Mouse (Mus musculus) forebrain, embryonic 12.5 days (tissue): ENCODE measurements around the gene M6pr. TPM values are rescaled to one million over a fixed set of nuclear protein-coding genes. Genes with fewer than 3 reads are reported as not detected.
A peak's percentile ranks its signal among the peaks of the same experiment; 100 is the strongest.

Source experiments
- ATAC-seq: fragments of 200-750 bp; cut with Nextera tagmentation; 2 replicates; pipeline ENCODE4 v1.8.0; 2017; ENCODE audit warnings: moderate TSS enrichment; ENCODE audit not compliant: low FRiP score
- H3K27ac ChIP-seq: fragments of 300-500 bp; sonication (generic); 2 replicates; pipeline ENCODE4 v1.5.1; 2016; ENCODE audit warnings: mild to moderate bottlenecking
- H3K27me3 ChIP-seq: fragments of 300-500 bp; sonication (generic); 2 replicates; pipeline ENCODE4 v1.6.1; 2016; ENCODE audit warnings: mild to moderate bottlenecking
- H3K36me3 ChIP-seq: fragments of 300-500 bp; sonication (generic); replicated peaks from 2 replicates; pipeline ENCODE4 v1.6.1; 2016; ENCODE audit warnings: mild to moderate bottlenecking
- H3K4me1 ChIP-seq: fragments of 300-500 bp; sonication (generic); 2 replicates; pipeline ENCODE4 v1.6.1; 2016
- H3K4me2 ChIP-seq: fragments of 300-500 bp; sonication (generic); 2 replicates; pipeline ENCODE4 v1.6.1; 2016; ENCODE audit warnings: mild to moderate bottlenecking, moderate library complexity
- H3K4me3 ChIP-seq: fragments of 300-500 bp; sonication (generic); replicated peaks from 2 replicates; pipeline ENCODE4 v1.5.1; 2016; ENCODE audit warnings: mild to moderate bottlenecking
- H3K9ac ChIP-seq: fragments of 300-500 bp; sonication (generic); 2 replicates; pipeline ENCODE4 v1.6.1; 2016; ENCODE audit warnings: mild to moderate bottlenecking
- H3K9me3 ChIP-seq: fragments of 300-500 bp; sonication (generic); 2 replicates; pipeline ENCODE4 v1.6.1; 2016
- WGBS: fragments of 180-500 bp; shearing (Covaris S2); methylation state at CpG from one replicate; pipeline ENCODE4 v1.1.7; 2016; 5-methylcytosine and 5-hydroxymethylcytosine counted together
- polyA plus RNA-seq: library from polyadenylated mRNA; unstranded; fragments of >200 nt; fragmentation: Nextera tagmentation; extraction: Ambion mirVana; gene quantifications from 2 replicates; pipeline ENCODE4 v1.2.1, GENCODE M21; 2016

M6pr gene
- polyA plus RNA-seq, 1 experiment from 2014 or later = 68.7 TPM

GRCm38 (mm10) chr6:122302121-122302520, 6.4 kb upstream of the M6pr start:
- Histone ChIP-seq H3K36me3 (no peaks in the 10 kb centered on the region), H3K4me3 (no peak overlapping the region), H3K27ac (no peak overlapping the region), H3K4me2 (no peak overlapping the region), H3K4me1 (peaks cover 3% of the 10 kb centered on the region; the same call in 1 of the 2 replicates), H3K9ac (no peak overlapping the region), H3K9me3 (no peaks in the 10 kb centered on the region), H3K27me3 (no peaks in the 10 kb centered on the region)
- WGBS = 65% methylated on average over 1 of the region's 1 CpGs
- ATAC-seq = no peak

GRCm38 (mm10) chr6:122302661-122303060, 5.9 kb upstream of the M6pr start:
- no peak for ATAC-seq
- H3K4me2 ChIP-seq = no peak overlapping the region
- no peaks in the 10 kb centered on the region for H3K36me3 ChIP-seq
- no peaks in the 10 kb centered on the region for H3K9me3 ChIP-seq
- no peak overlapping the region for H3K27ac ChIP-seq
- 89% methylated on average over 4 of the region's 4 CpGs for WGBS
- H3K9ac ChIP-seq = no peak overlapping the region
- H3K4me1 ChIP-seq = peaks cover 2% of the 10 kb centered on the region; the same call in 1 of the 2 replicates
- no peak overlapping the region for H3K4me3 ChIP-seq
- H3K27me3 ChIP-seq = no peaks in the 10 kb centered on the region

GRCm38 (mm10) chr6:122303526-122303925, 5.0 kb upstream of the M6pr start:
- Histone ChIP-seq H3K27ac (no peak overlapping the region), H3K4me1 (no peaks in the 10 kb centered on the region), H3K4me3 (no peak overlapping the region), H3K36me3 (no peaks in the 10 kb centered on the region), H3K4me2 (no peak overlapping the region), H3K27me3 (no peaks in the 10 kb centered on the region), H3K9ac (no peak overlapping the region), H3K9me3 (no peaks in the 10 kb centered on the region)
- ATAC-seq = no peak
- 88% methylated on average over 9 of the region's 9 CpGs for WGBS

- H3K9me3 ChIP-seq = no peaks in the 10 kb centered on the region
- no peak for ATAC-seq
- peaks cover 2% of the 10 kb centered on the region for H3K4me1 ChIP-seq
- H3K4me3 ChIP-seq = no peak overlapping the region
- no peaks in the 10 kb centered on the region for H3K27me3 ChIP-seq
- WGBS = 35% methylated on average over 6 of the region's 6 CpGs
- no peaks in the 10 kb centered on the region for H3K36me3 ChIP-seq
- no peak overlapping the region for H3K4me2 ChIP-seq
- H3K9ac ChIP-seq = no peak overlapping the region
- H3K27ac ChIP-seq = no peak overlapping the region
These were observed 4.2 kb upstream of the M6pr start for GRCm38 (mm10) chr6:122304355-122304754.

GRCm38 (mm10) chr6:122304790-122305555, 3.5 kb upstream of the M6pr start:
- WGBS = 81% methylated on average over 12 of the region's 12 CpGs
- Histone ChIP-seq H3K4me2 (no peak overlapping the region), H3K27ac (no peak overlapping the region), H3K9me3 (no peaks in the 10 kb centered on the region), H3K27me3 (no peaks in the 10 kb centered on the region), H3K4me1 (peaks cover 8% of the 10 kb centered on the region), H3K4me3 (no peak overlapping the region), H3K9ac (no peak overlapping the region), H3K36me3 (no peaks in the 10 kb centered on the region)
- ATAC-seq = no peak

- H3K4me3 ChIP-seq = no peak overlapping the region
- no peak for ATAC-seq
- H3K9me3 ChIP-seq = no peaks in the 10 kb centered on the region
- no peak overlapping the region for H3K4me2 ChIP-seq
- peaks cover 19% of the 10 kb centered on the region for H3K4me1 ChIP-seq
- H3K27ac ChIP-seq = no peak overlapping the region
- no peaks in the 10 kb centered on the region for H3K36me3 ChIP-seq
- H3K27me3 ChIP-seq = no peaks in the 10 kb centered on the region
- H3K9ac ChIP-seq = no peak overlapping the region
- WGBS = 93% methylated on average over 4 of the region's 4 CpGs
These were observed 1.8 kb upstream of the M6pr start for GRCm38 (mm10) chr6:122306707-122307106.

- peak overlapping the region; percentile 75 for H3K4me3 ChIP-seq
- H3K36me3 ChIP-seq = peaks cover 2% of the 10 kb centered on the region
- H3K4me2 ChIP-seq = 0 out of 2 replicates have a peak overlapping the region, but pooled peaks have one; percentile 9
- peak; percentile 33; the same call in 1 of the 2 replicates for ATAC-seq
- no peaks in the 10 kb centered on the region for H3K9me3 ChIP-seq
- no peak overlapping the region; the same call in 1 of the 2 replicates for H3K9ac ChIP-seq
- H3K27ac ChIP-seq = no peak overlapping the region
- WGBS = 68% methylated on average over 6 of the region's 6 CpGs
- H3K4me1 ChIP-seq = peaks cover 19% of the 10 kb centered on the region
- no peaks in the 10 kb centered on the region for H3K27me3 ChIP-seq
These were observed 400 bp upstream of the M6pr start for GRCm38 (mm10) chr6:122308136-122308504.

- no peaks in the 10 kb centered on the region for H3K27me3 ChIP-seq
- H3K27ac ChIP-seq = 0 out of 2 replicates have a peak overlapping the region, but pooled peaks have one; percentile 72
- H3K4me3 ChIP-seq = peak overlapping the region; percentile 75
- ATAC-seq = no peak
- H3K4me1 ChIP-seq = peaks cover 19% of the 10 kb centered on the region
- H3K36me3 ChIP-seq = peaks cover 15% of the 10 kb centered on the region
- WGBS = 10% methylated on average over 11 of the region's 11 CpGs
- peak overlapping the region; percentile 80 for H3K9ac ChIP-seq
- peak overlapping the region; percentile 77 for H3K4me2 ChIP-seq
- no peaks in the 10 kb centered on the region for H3K9me3 ChIP-seq
These were observed 983 bp downstream of the M6pr start for GRCm38 (mm10) chr6:122309446-122309960.

GRCm38 (mm10) chr6:122310187-122310820, 1.8 kb downstream of the M6pr start:
- peak overlapping the region; percentile 77 for H3K4me2 ChIP-seq
- H3K36me3 ChIP-seq = peaks cover 23% of the 10 kb centered on the region
- H3K9ac ChIP-seq = 0 out of 2 replicates have a peak overlapping the region, but pooled peaks have one; percentile 80
- H3K4me1 ChIP-seq = peaks cover 19% of the 10 kb centered on the region
- H3K4me3 ChIP-seq = no peak overlapping the region
- WGBS = 71% methylated on average over 5 of the region's 5 CpGs
- no peaks in the 10 kb centered on the region for H3K27me3 ChIP-seq
- no peak overlapping the region for H3K27ac ChIP-seq
- H3K9me3 ChIP-seq = no peaks in the 10 kb centered on the region
- ATAC-seq = no peak

- no peak for ATAC-seq
- Histone ChIP-seq H3K9me3 (no peaks in the 10 kb centered on the region), H3K36me3 (peaks cover 96% of the 10 kb centered on the region), H3K27ac (no peak overlapping the region), H3K4me1 (no peaks in the 10 kb centered on the region), H3K4me2 (no peak overlapping the region), H3K4me3 (no peak overlapping the region), H3K27me3 (no peaks in the 10 kb centered on the region), H3K9ac (no peak overlapping the region)
- 93% methylated on average over 1 of the region's 1 CpGs for WGBS
These were observed 10.2 kb downstream of the M6pr start for GRCm38 (mm10) chr6:122318726-122319125.

- no peak overlapping the region for H3K27ac ChIP-seq
- H3K27me3 ChIP-seq = no peaks in the 10 kb centered on the region
- no peaks in the 10 kb centered on the region for H3K9me3 ChIP-seq
- H3K4me3 ChIP-seq = no peak overlapping the region
- no peak overlapping the region for H3K4me2 ChIP-seq
- H3K9ac ChIP-seq = no peak overlapping the region
- WGBS = 88% methylated on average over 6 of the region's 6 CpGs
- H3K36me3 ChIP-seq = peaks cover 65% of the 10 kb centered on the region
- no peaks in the 10 kb centered on the region for H3K4me1 ChIP-seq
- ATAC-seq = no peak
These were observed 16.9 kb downstream of the M6pr start for GRCm38 (mm10) chr6:122325361-122325975.

GRCm38 (mm10) chr6:122333081-122333612, 24.6 kb downstream of the M6pr start:
- H3K4me2 ChIP-seq = no peak overlapping the region
- H3K4me1 ChIP-seq = peaks cover 11% of the 10 kb centered on the region
- no peak overlapping the region for H3K9ac ChIP-seq
- H3K27me3 ChIP-seq = no peaks in the 10 kb centered on the region
- ATAC-seq = no peak
- 94% methylated on average over 13 of the region's 13 CpGs for WGBS
- no peak overlapping the region for H3K4me3 ChIP-seq
- H3K36me3 ChIP-seq = peaks cover 59% of the 10 kb centered on the region
- H3K27ac ChIP-seq = no peak overlapping the region
- no peaks in the 10 kb centered on the region for H3K9me3 ChIP-seq
